Mouse (Mus musculus) naive thymus-derived CD4-positive, alpha-beta T cell, adult 5 months (primary cell): ENCODE data around the gene Nlrp2. TPM values are rescaled to one million over a fixed set of nuclear protein-coding genes. Genes with fewer than 3 reads are reported as not detected.

ENCODE experiments used
- polyA plus RNA-seq: library from polyadenylated mRNA; unstranded; fragments of 100-300 nt; shearing (Covaris generic); gene quantifications from one replicate; pipeline ENCODE4 v1.2.1, GENCODE M21; 2017

Nlrp2 gene
- polyA plus RNA-seq, result not detected

DNA sequence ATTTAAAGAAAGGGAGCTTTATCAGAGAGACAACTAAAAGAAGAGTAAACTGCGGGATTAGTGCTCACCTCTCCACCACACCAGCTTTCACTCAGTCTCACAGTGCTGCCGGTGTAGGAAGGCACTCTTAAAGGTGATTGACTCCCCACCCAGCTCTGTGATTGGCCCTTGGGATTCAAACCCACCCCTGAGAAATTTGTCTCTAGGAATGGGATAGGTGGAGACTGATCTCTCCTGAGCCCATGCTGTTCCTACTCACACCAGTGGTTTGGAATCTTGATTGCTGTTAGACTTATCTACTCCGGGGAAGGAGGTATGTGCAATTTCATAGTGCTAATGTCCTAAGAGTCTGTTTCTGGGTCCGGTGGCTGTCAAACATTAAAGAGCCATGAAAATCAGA is at the start of gene Nlrp2:
Nlrp2 (minus strand) TSS at position 101 of the 400 bp plus-strand sequence.

DNA sequence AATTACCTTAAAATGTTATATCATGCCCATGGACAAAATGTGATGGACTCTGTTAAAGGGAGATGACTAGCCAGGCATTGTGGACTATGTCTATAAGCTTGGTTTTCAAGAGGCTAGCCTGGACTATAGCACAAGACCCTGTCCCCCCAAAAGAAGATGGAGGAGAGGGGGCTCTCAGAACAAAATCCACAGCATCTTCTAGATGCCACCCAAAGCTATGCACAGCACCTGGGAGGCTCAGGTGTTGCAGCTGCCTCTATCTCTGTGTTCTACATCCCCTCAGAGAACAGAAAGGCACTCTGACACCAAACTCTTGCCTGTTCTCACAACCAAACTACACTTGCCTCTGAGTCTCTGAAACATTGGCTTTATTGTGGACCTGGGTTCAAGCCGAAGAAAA is 598 bp downstream of the Nlrp2 start, which contains the start of gene Gm5065:
Gm5065 (plus strand) TSS at position 301 of the 400 bp plus-strand sequence.

Other genes starting within 250 kb of the Nlrp2 start
- not detected for gene Rfpl4, start 234.1 kb downstream of the Nlrp2 start, polyA plus RNA-seq
- not detected for gene Rasl2-9, start 225.1 kb downstream of the Nlrp2 start, polyA plus RNA-seq
- 0.30 TPM for gene Vmn1r55, start 201.4 kb downstream of the Nlrp2 start, polyA plus RNA-seq
- gene Vmn1r56, start 154.3 kb downstream of the Nlrp2 start, polyA plus RNA-seq, result not detected
- gene Vmn1r57, start 132.5 kb downstream of the Nlrp2 start, polyA plus RNA-seq, result not detected
- not detected for gene Gm5065, start 498 bp downstream of the Nlrp2 start, polyA plus RNA-seq
- gene Vmn1r58, start 62.4 kb upstream of the Nlrp2 start, polyA plus RNA-seq, result not detected
- not detected for gene Vmn1r59, start 105.7 kb upstream of the Nlrp2 start, polyA plus RNA-seq
- not detected for gene Vmn2r28, start 142.9 kb upstream of the Nlrp2 start, polyA plus RNA-seq
- gene Vmn1r60, start 196.3 kb upstream of the Nlrp2 start, polyA plus RNA-seq, result not detected